Mouse (Mus musculus): ENCODE data around the gene Dennd2c.

DNA sequence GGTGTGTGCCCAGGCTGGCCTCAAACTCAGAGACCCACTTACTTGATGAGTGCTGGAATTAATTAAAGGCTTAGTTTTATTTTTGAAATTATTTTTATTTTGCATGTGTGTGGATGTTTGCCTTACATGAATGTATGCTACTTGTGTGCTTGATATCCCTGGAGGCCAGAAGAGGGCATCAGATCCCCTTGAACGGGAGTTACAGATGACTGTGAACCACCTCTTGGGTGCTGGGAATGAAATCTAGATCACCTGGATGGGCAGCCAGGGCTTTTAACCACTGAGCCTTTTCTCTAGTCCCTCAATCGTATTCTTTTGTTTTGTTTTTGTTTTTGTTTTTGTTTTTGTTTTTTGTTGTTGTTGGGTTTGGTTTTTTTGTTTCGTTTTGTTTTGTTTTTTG, 23.7 kb downstream of the Dennd2c start:
- TF ChIP-seq CTCF (IDR thresholded peaks at IDR 0.05; ENCODE audit: low read depth, low read length): no peak
- no peak for TF ChIP-seq POLR2A (IDR thresholded peaks at IDR 0.05; ENCODE audit: extremely low read depth, insufficient read depth, low read length)

Data from liver, adult 2 months (tissue).